Mouse (Mus musculus): ENCODE measurements around the gene Dlgap1. TPM values are rescaled to one million over a fixed set of nuclear protein-coding genes. Genes with fewer than 3 reads are reported as not detected.

The Dlgap1 gene
- polyA plus RNA-seq, 1 experiment from 2014 or later = 4.1 TPM

DNA sequence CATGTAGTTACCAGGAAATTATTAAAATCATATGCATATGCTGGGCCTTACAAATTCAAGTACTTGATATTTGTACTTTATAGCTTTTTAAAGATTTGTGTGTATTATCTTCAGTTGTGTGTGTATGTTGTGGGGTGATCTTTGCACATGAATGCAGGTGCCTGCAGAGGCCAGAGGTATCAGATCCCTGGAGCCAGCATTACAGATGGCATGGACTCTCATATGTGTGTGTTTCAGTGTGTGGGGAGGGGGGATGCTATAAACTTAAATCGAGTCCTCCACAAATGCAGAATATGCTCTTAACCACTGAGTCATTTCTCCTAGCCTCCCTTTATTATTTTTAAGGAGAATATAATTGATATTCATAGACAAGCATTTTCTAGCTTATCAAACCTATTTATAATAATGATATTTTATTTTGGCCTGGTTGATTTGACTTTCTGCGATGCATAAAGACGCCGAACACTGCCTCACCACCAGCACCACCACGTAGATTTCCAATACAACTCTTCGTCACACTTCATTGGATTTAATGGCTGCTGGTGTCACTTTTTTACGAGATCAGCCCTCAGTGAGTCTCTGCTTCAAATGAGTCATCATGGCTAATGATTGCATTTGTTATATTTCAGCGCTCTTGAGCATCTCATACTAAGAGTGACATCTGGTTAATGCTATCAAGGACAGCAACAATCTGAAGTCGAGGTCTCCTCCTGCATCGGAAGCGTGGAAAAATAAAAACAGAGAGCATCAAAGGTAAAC, 338.7 kb downstream of the Dlgap1 start:
- Histone ChIP-seq H3K4me3 (replicated peaks) (no peak overlapping the region), H3K36me3 (no peaks in the 10 kb centered on the region), H3K27ac (no peak overlapping the region), H3K9ac (no peak overlapping the region), H3K9me3 (replicated peaks) (no peaks in the 10 kb centered on the region), H3K27me3 (no peaks in the 10 kb centered on the region), H3K4me2 (no peak overlapping the region), H3K4me1 (peaks cover 8% of the 10 kb centered on the region; the same call in 1 of the 2 replicates)
- WGBS = 38% methylated on average over 11 of the region's 11 CpGs
- ATAC-seq (replicated peaks; ENCODE audit: low FRiP score) = 0 out of 2 replicates have a peak, but pooled peaks have one; percentile 52

DNA sequence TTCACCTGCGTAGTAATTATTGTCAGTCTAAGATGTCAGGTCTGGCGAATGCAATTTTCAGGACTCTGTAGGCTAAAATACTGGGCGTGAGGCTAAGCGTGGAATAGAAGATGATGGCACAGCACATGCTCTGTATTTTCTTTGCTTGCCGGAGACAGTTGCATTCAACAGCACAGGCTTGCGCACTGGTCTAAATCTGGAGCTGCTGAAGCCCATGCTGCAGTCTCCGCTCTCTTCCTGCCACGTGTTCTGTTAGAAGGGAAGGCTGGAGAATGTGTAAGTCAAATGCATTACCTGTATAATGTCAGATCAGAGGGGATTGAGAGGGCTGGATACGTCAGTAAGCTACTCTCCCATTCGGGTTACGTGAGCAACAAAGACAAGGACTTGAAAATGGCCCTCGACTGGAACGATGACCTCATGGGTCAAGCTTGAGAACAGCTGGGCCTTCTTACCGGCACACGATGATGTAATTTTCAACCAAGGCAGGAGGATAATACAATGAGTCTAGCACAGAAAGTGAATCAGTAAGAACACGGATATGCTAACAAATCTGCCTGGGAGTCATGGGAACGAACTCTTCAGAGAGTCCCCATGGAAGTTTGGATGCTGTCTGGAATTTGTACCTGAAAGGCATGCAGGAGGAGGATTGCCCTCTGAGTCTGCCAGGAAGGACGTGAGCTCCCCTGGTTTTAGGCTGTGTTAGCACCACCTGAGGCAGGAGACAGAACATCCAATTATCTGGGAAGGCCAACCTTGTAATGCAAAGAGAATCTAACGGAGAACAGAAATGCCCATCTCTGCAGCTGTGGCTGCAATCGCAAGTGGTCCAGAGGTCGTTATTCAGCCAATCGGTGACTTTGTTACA, 339.7 kb downstream of the Dlgap1 start:
- Histone ChIP-seq H3K9me3 (replicated peaks) (no peaks in the 10 kb centered on the region), H3K36me3 (no peaks in the 10 kb centered on the region), H3K4me3 (replicated peaks) (no peak overlapping the region), H3K4me2 (no peak overlapping the region), H3K27me3 (no peaks in the 10 kb centered on the region), H3K9ac (no peak overlapping the region), H3K4me1 (peaks cover 8% of the 10 kb centered on the region; the same call in 1 of the 2 replicates), H3K27ac (no peak overlapping the region)
- ATAC-seq (replicated peaks; ENCODE audit: low FRiP score) = peak; percentile 46; the same call in 1 of the 2 replicates
- 66% methylated on average over 22 of the region's 22 CpGs for WGBS

DNA sequence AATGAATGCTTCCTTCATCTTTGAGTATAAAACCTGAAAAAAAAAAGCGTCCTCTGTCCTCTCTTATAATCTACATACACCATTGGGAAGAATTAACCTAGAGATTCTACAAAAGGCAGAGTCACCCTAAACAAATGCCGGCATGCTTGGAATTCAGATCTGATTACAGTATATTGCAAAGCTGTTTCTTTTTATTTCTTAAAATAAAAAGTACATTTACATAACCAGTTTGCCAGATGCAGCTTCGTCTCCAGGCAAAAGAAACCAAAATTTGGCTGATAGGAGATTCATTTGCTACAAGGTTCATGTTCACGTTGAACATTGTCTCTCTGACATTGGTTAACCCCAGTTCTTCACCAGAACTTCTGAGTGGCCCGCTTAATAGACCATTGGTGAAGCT, 347.5 kb downstream of the Dlgap1 start:
- Histone ChIP-seq H3K36me3 (no peaks in the 10 kb centered on the region), H3K4me1 (no peaks in the 10 kb centered on the region), H3K9me3 (replicated peaks) (no peaks in the 10 kb centered on the region), H3K4me2 (no peak overlapping the region), H3K4me3 (replicated peaks) (no peak overlapping the region), H3K9ac (no peak overlapping the region), H3K27ac (no peak overlapping the region), H3K27me3 (no peaks in the 10 kb centered on the region)
- ATAC-seq (replicated peaks; ENCODE audit: low FRiP score) = no peak
- WGBS = 87% methylated on average over 5 of the region's 5 CpGs

DNA sequence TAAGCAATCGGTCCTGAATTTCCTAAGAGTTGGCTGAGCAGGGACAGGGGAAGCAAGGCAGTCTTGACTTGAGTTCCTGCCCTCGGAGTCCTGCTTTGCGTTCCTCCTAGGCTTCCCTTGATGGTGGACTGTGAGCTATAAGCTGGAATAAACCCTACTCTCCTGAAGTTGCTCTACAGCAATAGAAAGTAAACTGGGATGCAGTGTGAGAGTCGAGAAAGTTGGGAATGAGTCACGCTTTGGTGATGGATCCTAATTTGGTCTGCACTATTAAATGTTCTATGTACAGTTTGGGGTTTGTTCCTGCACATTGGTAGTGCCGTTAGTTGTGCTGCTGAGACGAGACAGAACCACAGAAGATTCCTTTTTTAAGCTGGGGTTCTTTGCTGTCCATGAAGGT, 348.9 kb downstream of the Dlgap1 start:
- no peaks in the 10 kb centered on the region for H3K9me3 ChIP-seq (replicated peaks)
- 86% methylated on average over 7 of the region's 7 CpGs for WGBS
- no peaks in the 10 kb centered on the region for H3K36me3 ChIP-seq
- H3K27me3 ChIP-seq = no peaks in the 10 kb centered on the region
- H3K9ac ChIP-seq = no peak overlapping the region
- H3K4me2 ChIP-seq = no peak overlapping the region
- no peak for ATAC-seq (replicated peaks; ENCODE audit: low FRiP score)
- H3K4me3 ChIP-seq (replicated peaks) = no peak overlapping the region
- no peak overlapping the region for H3K27ac ChIP-seq
- no peaks in the 10 kb centered on the region for H3K4me1 ChIP-seq

DNA sequence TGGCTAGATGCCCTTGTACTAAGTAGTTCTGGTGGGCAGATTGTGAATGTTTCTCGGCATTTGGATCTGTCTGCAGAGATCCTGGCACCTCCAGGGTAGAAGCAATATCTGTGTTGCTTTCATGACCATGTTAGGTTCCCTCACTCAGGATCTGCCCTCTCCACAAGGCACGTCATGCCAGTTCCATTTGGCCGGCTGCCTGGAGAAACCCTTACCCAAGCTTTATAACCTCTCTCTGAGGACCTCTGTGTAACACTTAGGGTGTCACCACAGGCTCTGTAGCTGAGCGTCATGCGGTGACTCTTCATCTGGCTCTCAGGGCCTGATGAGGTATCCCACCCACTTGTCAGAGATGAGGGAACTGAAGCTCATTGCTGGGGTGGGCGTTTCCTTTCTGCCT, 353.1 kb downstream of the Dlgap1 start:
- Histone ChIP-seq H3K27me3 (no peaks in the 10 kb centered on the region), H3K27ac (no peak overlapping the region), H3K4me2 (no peak overlapping the region), H3K4me1 (no peaks in the 10 kb centered on the region), H3K36me3 (no peaks in the 10 kb centered on the region), H3K4me3 (replicated peaks) (no peak overlapping the region), H3K9me3 (replicated peaks) (no peaks in the 10 kb centered on the region), H3K9ac (no peak overlapping the region)
- WGBS = 64% methylated on average over 6 of the region's 6 CpGs
- no peak for ATAC-seq (replicated peaks; ENCODE audit: low FRiP score)

DNA sequence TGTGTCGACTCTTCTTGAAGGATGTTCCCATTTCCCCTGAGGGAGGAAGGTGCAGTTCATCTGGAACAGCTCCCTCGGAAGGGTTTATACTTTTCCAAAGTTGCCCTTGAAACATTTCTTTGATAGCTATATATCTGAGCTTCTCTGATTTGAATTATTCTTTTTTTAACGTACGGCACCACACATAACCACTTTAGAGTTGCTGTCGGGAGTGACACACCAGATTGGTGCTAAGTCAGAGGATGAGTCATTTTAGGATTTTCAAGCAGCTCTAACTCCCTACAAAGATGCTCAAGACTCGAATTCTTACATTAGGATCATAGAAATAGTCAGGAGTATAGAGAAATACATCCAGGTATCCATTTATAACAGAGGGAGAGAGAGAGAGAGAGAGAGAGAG, 364.6 kb downstream of the Dlgap1 start:
- H3K4me3 ChIP-seq (replicated peaks) = no peak overlapping the region
- H3K9ac ChIP-seq = no peak overlapping the region
- H3K4me2 ChIP-seq = no peak overlapping the region
- no peak for ATAC-seq (replicated peaks; ENCODE audit: low FRiP score)
- no peaks in the 10 kb centered on the region for H3K27me3 ChIP-seq
- no peaks in the 10 kb centered on the region for H3K36me3 ChIP-seq
- 82% methylated on average over 6 of the region's 6 CpGs for WGBS
- no peaks in the 10 kb centered on the region for H3K9me3 ChIP-seq (replicated peaks)
- H3K4me1 ChIP-seq = no peaks in the 10 kb centered on the region
- H3K27ac ChIP-seq = no peak overlapping the region

DNA sequence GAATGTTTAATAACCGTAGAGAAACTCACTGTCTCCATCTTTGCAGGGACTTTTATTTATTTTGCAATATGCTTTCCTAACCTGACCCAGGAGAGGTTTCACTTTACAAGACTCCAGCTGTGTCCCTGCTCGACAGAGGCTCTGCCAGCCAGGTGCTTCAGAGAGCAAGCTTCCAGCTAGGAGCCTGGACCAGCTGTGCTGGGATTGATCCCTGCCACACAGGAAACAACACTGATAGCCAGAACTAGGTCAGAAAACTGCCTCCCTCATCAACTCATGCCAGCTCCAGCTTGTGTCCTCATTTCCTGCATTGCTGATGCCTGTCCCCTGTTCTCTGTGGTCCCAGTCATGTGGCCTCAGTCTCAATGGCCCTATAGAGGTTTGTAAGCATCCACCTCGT, 365.3 kb downstream of the Dlgap1 start:
- Histone ChIP-seq H3K36me3 (no peaks in the 10 kb centered on the region), H3K4me1 (no peaks in the 10 kb centered on the region), H3K9ac (no peak overlapping the region), H3K27me3 (no peaks in the 10 kb centered on the region), H3K9me3 (replicated peaks) (no peaks in the 10 kb centered on the region), H3K4me3 (replicated peaks) (no peak overlapping the region), H3K4me2 (no peak overlapping the region), H3K27ac (no peak overlapping the region)
- ATAC-seq (replicated peaks; ENCODE audit: low FRiP score) = no peak
- WGBS = 30% methylated on average over 3 of the region's 3 CpGs

DNA sequence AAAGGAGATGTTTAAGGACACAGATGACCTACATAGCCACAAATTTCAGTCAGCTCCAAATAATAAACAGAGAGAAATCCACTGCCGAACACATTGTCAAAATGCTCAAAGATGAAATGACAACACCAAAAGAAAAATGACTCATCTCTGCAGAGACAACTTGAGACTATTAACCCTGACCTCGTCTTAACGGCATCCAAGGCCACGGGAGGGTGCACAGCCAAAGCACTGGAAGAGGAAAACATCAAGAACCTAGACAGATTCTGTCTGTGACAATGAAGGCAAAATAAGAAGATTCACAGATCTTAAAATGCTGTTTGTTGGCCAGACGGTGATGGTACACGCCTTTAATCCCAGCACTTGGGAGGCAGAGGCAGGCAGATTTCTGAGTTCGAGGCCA, 370.9 kb downstream of the Dlgap1 start:
- ATAC-seq (replicated peaks; ENCODE audit: low FRiP score) = no peak
- H3K9me3 ChIP-seq (replicated peaks) = no peaks in the 10 kb centered on the region
- H3K4me3 ChIP-seq (replicated peaks) = no peak overlapping the region
- no peaks in the 10 kb centered on the region for H3K4me1 ChIP-seq
- no peak overlapping the region for H3K9ac ChIP-seq
- H3K36me3 ChIP-seq = no peaks in the 10 kb centered on the region
- H3K4me2 ChIP-seq = no peak overlapping the region
- 78% methylated on average over 7 of the region's 7 CpGs for WGBS
- no peak overlapping the region for H3K27ac ChIP-seq
- H3K27me3 ChIP-seq = no peaks in the 10 kb centered on the region

DNA sequence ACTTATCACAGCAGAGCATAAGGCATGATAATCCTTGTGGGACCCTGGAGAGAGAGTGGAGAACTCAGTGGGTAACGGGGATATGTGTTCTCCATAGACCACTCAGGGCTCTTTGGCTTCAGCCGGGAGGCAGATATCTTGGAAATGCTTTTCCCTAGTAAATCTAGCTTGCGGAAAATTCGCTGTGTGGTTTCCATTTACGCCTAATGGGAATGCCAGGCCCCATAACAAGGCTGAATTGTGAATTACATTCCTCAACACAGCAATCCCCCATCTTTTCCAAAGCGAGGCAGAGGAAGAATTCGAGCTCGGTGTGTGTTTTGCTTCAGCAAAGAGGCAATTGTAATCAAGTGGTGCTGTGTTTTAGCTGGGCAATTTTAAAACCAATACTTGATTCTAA, 372.4 kb downstream of the Dlgap1 start:
- Histone ChIP-seq H3K9ac (no peak overlapping the region), H3K9me3 (replicated peaks) (no peaks in the 10 kb centered on the region), H3K4me2 (no peak overlapping the region), H3K27ac (no peak overlapping the region), H3K36me3 (no peaks in the 10 kb centered on the region), H3K4me3 (replicated peaks) (no peak overlapping the region), H3K27me3 (no peaks in the 10 kb centered on the region), H3K4me1 (no peaks in the 10 kb centered on the region)
- no peak for ATAC-seq (replicated peaks; ENCODE audit: low FRiP score)
- 77% methylated on average over 8 of the region's 8 CpGs for WGBS

DNA sequence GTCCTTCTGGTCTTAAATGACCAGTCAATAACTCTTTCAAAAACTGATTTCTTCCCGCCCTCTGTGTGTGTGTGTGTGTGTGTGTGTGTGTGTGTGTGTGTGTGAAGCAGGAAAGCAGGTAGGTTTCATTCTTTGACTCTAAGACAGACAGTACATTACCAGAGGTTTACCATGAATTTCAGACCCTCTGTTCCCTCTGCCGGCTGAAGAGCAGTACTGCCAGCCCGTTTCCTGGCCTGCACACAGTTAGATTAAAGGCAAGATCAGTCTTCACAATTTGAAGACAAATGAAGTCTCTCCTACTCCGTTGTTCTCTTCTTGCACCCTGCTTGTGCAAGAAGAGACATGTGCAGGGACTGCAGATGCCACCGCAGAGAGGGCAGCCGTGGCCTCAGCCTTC, 373.0 kb downstream of the Dlgap1 start:
- H3K9ac ChIP-seq = no peak overlapping the region
- H3K4me1 ChIP-seq = no peaks in the 10 kb centered on the region
- no peak overlapping the region for H3K4me2 ChIP-seq
- ATAC-seq (replicated peaks; ENCODE audit: low FRiP score) = no peak
- H3K9me3 ChIP-seq (replicated peaks) = no peaks in the 10 kb centered on the region
- 71% methylated on average over 6 of the region's 6 CpGs for WGBS
- no peak overlapping the region for H3K4me3 ChIP-seq (replicated peaks)
- no peak overlapping the region for H3K27ac ChIP-seq
- no peaks in the 10 kb centered on the region for H3K36me3 ChIP-seq
- no peaks in the 10 kb centered on the region for H3K27me3 ChIP-seq

DNA sequence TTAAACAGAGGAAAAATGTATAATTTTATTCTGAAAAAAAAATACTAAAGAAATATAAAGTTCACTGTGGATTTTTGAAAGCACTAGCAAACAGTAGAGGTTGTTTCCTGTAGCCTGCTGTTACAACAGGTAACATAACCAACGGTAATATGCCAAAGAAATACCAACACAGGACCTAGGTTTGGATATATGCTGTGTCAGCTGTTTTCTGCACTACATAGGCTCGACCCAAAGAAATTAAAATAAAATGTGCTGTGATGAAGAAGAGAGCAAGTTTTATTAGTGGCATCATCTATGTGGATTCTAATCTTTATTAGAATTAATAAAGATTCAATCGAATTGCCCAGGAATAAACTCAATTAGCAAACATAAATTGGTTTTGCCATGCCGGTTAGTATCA, 378.5 kb downstream of the Dlgap1 start:
- Histone ChIP-seq H3K4me2 (no peak overlapping the region), H3K9me3 (replicated peaks) (no peaks in the 10 kb centered on the region), H3K36me3 (no peaks in the 10 kb centered on the region), H3K4me1 (no peaks in the 10 kb centered on the region), H3K9ac (no peak overlapping the region), H3K27ac (no peak overlapping the region), H3K27me3 (no peaks in the 10 kb centered on the region), H3K4me3 (replicated peaks) (no peak overlapping the region)
- no peak for ATAC-seq (replicated peaks; ENCODE audit: low FRiP score)
- 91% methylated on average over 4 of the region's 4 CpGs for WGBS

DNA sequence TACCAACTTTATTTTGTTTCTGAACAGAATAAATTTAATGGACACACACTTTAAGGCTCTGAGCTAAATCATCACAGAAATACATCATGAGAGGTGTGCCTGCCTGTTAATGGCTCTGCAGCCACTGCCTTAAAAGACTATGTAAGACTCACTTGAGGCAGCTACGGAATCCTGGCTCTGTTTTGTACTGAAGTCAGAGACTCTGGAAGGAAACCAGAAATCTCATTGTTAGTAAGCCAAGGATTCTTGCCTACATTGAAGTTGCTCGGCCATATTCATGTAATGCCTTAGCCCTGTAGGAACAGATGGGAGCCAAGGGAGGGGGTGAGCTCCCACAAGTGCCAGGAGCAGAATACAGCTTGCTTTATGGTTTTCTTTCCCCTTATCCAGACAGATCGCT, 394.7 kb downstream of the Dlgap1 start:
- H3K4me3 ChIP-seq (replicated peaks) = no peak overlapping the region
- ATAC-seq (replicated peaks; ENCODE audit: low FRiP score) = no peak
- H3K27me3 ChIP-seq = no peaks in the 10 kb centered on the region
- no peaks in the 10 kb centered on the region for H3K9me3 ChIP-seq (replicated peaks)
- no peak overlapping the region for H3K9ac ChIP-seq
- H3K27ac ChIP-seq = no peak overlapping the region
- H3K36me3 ChIP-seq = no peaks in the 10 kb centered on the region
- H3K4me2 ChIP-seq = no peak overlapping the region
- 77% methylated on average over 3 of the region's 3 CpGs for WGBS
- H3K4me1 ChIP-seq = no peaks in the 10 kb centered on the region
